30 mouse cellular contexts compared by ENCODE assay signal in genomic region chr14:48653676-48654510, GRCm38 (mm10). TPM values are rescaled to one million over a fixed set of nuclear protein-coding genes. Genes with fewer than 3 reads are reported as not detected.
DNase-seq lines count a peak whose midpoint lies in the region; ATAC-seq lines count a peak whose summit lies in the region.
"Had no signal": no experiment of that assay in that cellular context is flagged by ENCODE, and none has a peak within 500 bp of the region (broad histone marks: within the 10 kb centered on the region; RNA-seq: fewer than 3 reads in every experiment).

No protein-coding gene starts in this region.

- no peak overlapping the region for H3K4me3 ChIP-seq in limb, embryonic 11.5 days (ENCODE audit: low read depth, low read length)
- no peak overlapping the region for H3K4me3 ChIP-seq in limb, embryonic 10.5 days
- H3K4me3 ChIP-seq in midbrain, embryonic 11.5 days (ENCODE audit: low read depth, low read length) = no peak overlapping the region
- H3K4me3 ChIP-seq: embryonic facial prominence, embryonic 15.5 days; heart, adult 2 months; limb, embryonic 12.5 days; liver, embryonic 13.5 days; neural tube, embryonic 12.5 days; stomach, embryonic 15.5 days had no signal

- ATAC-seq in limb, embryonic 11.5 days (ENCODE audit: insufficient number of reproducible peaks, low FRiP score, low TSS enrichment, low read depth) = no peak
- no peak for ATAC-seq in midbrain, embryonic 11.5 days (ENCODE audit: low FRiP score)
- ATAC-seq: forebrain, embryonic 16.5 days had no signal

- no peaks in the 10 kb centered on the region for H3K4me1 ChIP-seq in limb, embryonic 11.5 days (ENCODE audit: control insufficient read depth, insufficient read depth, low read length)
- H3K4me1 ChIP-seq in limb, embryonic 10.5 days = peaks cover 23% of the 10 kb centered on the region
- peaks cover 60% of the 10 kb centered on the region for H3K4me1 ChIP-seq in midbrain, embryonic 11.5 days (ENCODE audit: control insufficient read depth, insufficient read depth, low read length)

- H3K9me3 ChIP-seq in limb, embryonic 11.5 days (ENCODE audit: control insufficient read depth, low read length) = no peaks in the 10 kb centered on the region
- H3K9me3 ChIP-seq in limb, embryonic 10.5 days (replicated peaks) = no peaks in the 10 kb centered on the region
- H3K9me3 ChIP-seq in midbrain, embryonic 11.5 days (ENCODE audit: control insufficient read depth, low read length) = no peaks in the 10 kb centered on the region
- H3K9me3 ChIP-seq: embryonic facial prominence, embryonic 15.5 days; limb, embryonic 12.5 days; liver, embryonic 13.5 days; neural tube, embryonic 12.5 days; stomach, embryonic 15.5 days had no signal

- no peak overlapping the region for H3K4me2 ChIP-seq in limb, embryonic 11.5 days (ENCODE audit: low read depth, severe bottlenecking)
- no peak overlapping the region for H3K4me2 ChIP-seq in midbrain, embryonic 11.5 days
- H3K4me2 ChIP-seq: hindbrain, embryonic 14.5 days; limb, embryonic 12.5 days; liver, embryonic 13.5 days; neural tube, embryonic 12.5 days; stomach, embryonic 15.5 days had no signal

- WGBS in limb, embryonic 11.5 days = 6% methylated on average over 22 of the region's 22 CpGs
- WGBS in limb, embryonic 10.5 days = 4% methylated on average over 22 of the region's 22 CpGs
- WGBS in midbrain, embryonic 11.5 days = 10% methylated on average over 22 of the region's 22 CpGs

- peak; percentile 46 for DNase-seq in limb, embryonic 11.5 days (ENCODE audit: low spot score)
- DNase-seq in limb, embryonic 10.5 days (ENCODE audit: low spot score) = no peak
- peak; percentile 88 for DNase-seq in R1 (ENCODE audit: low read depth, low spot score)
- DNase-seq in midbrain, embryonic 11.5 days (ENCODE audit: low spot score, missing footprints) = peak; percentile 97
- no peak for DNase-seq in lung, postnatal 10 days
- no peak for DNase-seq in lung, postnatal 14 days
- DNase-seq in heart, postnatal 4 days = no peak
- DNase-seq: cerebellum, adult 8-10 months; gastrocnemius, postnatal 25 days; heart, adult 2 months; kidney, postnatal 36 days; layer of hippocampus, adult 9-11 months; liver, embryonic 13.5 days; right cerebral cortex, postnatal 14 days; thymus, adult 18-20 months had no signal

- H3K9ac ChIP-seq in limb, embryonic 11.5 days (ENCODE audit: low read length) = no peak overlapping the region
- H3K9ac ChIP-seq in midbrain, embryonic 11.5 days (ENCODE audit: low read length) = no peak overlapping the region
- H3K9ac ChIP-seq: embryonic facial prominence, embryonic 15.5 days; hindbrain, embryonic 14.5 days; limb, embryonic 12.5 days; liver, embryonic 13.5 days; neural tube, embryonic 12.5 days; stomach, embryonic 15.5 days had no signal

- no peak overlapping the region for H3K27ac ChIP-seq in limb, embryonic 11.5 days (replicated peaks; ENCODE audit: low read depth, low read length)
- H3K27ac ChIP-seq in limb, embryonic 10.5 days = no peak overlapping the region
- peak overlapping the region; percentile 77; the same call in 1 of the 2 replicates for H3K27ac ChIP-seq in midbrain, embryonic 11.5 days (ENCODE audit: low read depth, low read length)
- H3K27ac ChIP-seq: embryonic facial prominence, embryonic 15.5 days; heart, adult 2 months; hindbrain, embryonic 14.5 days; limb, embryonic 12.5 days; liver, embryonic 13.5 days; neural tube, embryonic 12.5 days; stomach, embryonic 15.5 days had no signal

- no peaks in the 10 kb centered on the region for H3K36me3 ChIP-seq in limb, embryonic 11.5 days (ENCODE audit: control insufficient read depth, insufficient read depth, low read length)
- no peaks in the 10 kb centered on the region for H3K36me3 ChIP-seq in limb, embryonic 10.5 days
- H3K36me3 ChIP-seq in midbrain, embryonic 11.5 days (ENCODE audit: control insufficient read depth, insufficient read depth, low read length) = peaks cover 5% of the 10 kb centered on the region; the same call in 1 of the 2 replicates
- H3K36me3 ChIP-seq: embryonic facial prominence, embryonic 15.5 days; limb, embryonic 12.5 days; liver, embryonic 13.5 days; neural tube, embryonic 12.5 days; stomach, embryonic 15.5 days had no signal

- H3K27me3 ChIP-seq in limb, embryonic 11.5 days (ENCODE audit: control insufficient read depth, insufficient read depth, low read length) = peaks cover 75% of the 10 kb centered on the region
- peaks cover 85% of the 10 kb centered on the region for H3K27me3 ChIP-seq in limb, embryonic 10.5 days (ENCODE audit: low read depth, poor library complexity, severe bottlenecking)
- H3K27me3 ChIP-seq in midbrain, embryonic 11.5 days (ENCODE audit: control insufficient read depth, insufficient read depth, low read length) = peaks cover 4% of the 10 kb centered on the region; the same call in 1 of the 2 replicates

RNA-seq across cellular contexts. Expression of gene Otx2, which starts 19.7 kb away (rescaled TPM):
- not detected in 2 replicates for polyA plus RNA-seq in limb, embryonic 11.5 days (2014; fragmentation: Nextera tagmentation; extraction: Ambion mirVana)
- polyA plus RNA-seq in limb, embryonic 10.5 days (2016; fragmentation: Nextera tagmentation; extraction: Ambion mirVana) = 0.06 TPM in 1 of 2 replicates, not detected in the other
- 229 and 230 TPM in 2 replicates for polyA plus RNA-seq in midbrain, embryonic 11.5 days (2014; fragmentation: Nextera tagmentation; extraction: Ambion mirVana)
- total RNA-seq in heart, postnatal 4 days (2021) = not detected
- total RNA-seq: adrenal gland, adult 18-20 months; gastrocnemius, postnatal 25 days; heart, adult 2 months; megakaryocyte progenitor cell, adult 5-6 weeks; MEL had no signal
- polyA plus RNA-seq: C2C12; heart, adult 2 months; heart, embryonic 16.5 days; intestine, embryonic 16.5 days; kidney, embryonic 14.5 days; limb, embryonic 12.5 days; liver, embryonic 13.5 days; lung, embryonic 16.5 days; neural tube, embryonic 12.5 days; spleen, adult 2 months had no signal

Comparison
In these comparisons a context has a peak if more than half of its experiments do, and no peak if none do; other contexts are left out.
1. DNase-seq: peak in limb, embryonic 11.5 days (single experiment), R1 (single experiment) and midbrain, embryonic 11.5 days (single experiment); none in limb, embryonic 10.5 days (single experiment), lung, postnatal 10 days (single experiment), lung, postnatal 14 days (single experiment) and heart, postnatal 4 days (single experiment).
2. RNA of gene Otx2, which starts 19.7 kb away (polyA plus RNA-seq): 229 to 230 TPM in midbrain, embryonic 11.5 days; 0.06 TPM in limb, embryonic 10.5 days and not detected in limb, embryonic 11.5 days; every median in the first group is over 100 times any median in the second.